Mouse (Mus musculus) urinary bladder, postnatal 10 days (tissue): ENCODE data around the gene Slc16a11.

Source experiments
- DNase-seq: peaks from one replicate; pipeline ENCODE4 v3.0.0; 2022; ENCODE audit warnings: low spot score

Gene Slc16a11

DNA sequence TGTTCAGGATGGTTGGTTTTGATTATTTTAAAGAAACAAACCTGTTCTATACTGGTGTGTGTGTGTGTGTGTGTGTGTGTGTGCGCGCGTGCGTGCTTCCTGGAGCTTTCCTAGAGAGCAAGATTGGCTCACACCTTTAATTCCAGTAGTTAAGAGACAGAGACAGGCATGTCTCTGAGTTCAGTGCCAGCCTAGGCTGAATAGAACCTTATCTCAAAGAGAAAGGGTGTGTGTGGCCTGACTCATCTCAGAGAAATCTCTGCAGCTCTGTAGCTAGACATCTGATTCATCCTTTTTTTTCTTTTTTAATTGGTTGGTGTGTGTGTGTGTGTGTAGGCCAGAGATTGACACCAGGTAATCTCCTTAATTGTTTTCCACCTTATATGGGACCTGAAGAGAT is 46.5 kb downstream of the Slc16a11 start:
- DNase-seq, result no peak

DNA sequence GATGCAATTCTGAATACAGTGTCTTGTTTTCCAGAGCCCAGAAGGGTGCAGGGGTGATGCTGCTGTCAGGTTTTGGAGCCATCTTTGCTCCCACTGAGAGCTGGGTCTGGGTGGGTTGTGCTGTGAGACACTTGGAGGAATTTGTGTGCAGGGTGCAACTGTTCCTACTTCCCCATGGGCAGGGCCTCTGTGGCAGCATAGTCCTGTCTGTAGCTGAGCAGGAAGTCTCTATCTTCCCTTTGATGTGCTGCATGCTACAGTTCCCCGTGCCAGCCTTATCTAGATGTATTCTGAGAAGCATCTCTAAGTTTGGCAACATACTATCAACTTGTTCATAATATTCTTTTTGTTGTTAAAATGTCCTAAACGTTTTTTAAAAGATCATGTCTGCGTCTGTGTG is 52.7 kb downstream of the Slc16a11 start:
- DNase-seq, result no peak

DNA sequence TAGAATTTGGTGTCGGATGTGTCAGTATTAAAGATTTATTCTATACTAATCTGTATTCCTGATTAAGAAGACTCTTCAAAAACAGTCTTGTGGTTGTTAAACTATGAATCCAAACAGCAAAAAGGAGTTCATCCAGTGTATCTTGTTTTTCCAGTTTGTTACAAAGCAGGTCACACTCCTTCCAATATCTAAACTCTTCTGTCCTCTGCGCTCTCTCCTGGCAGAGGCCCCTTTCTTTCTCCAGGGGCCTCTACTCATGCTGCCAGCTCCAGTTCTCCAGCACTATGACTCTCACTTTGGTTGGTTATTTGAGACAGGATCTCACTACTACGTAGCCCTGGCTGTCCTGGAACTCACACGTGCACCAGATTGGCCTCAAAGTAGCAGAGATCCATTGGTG is 53.3 kb downstream of the Slc16a11 start:
- DNase-seq, result no peak
